Comparison of ENCODE assay signal across 29 mouse cellular contexts in the genomic region with DNA sequence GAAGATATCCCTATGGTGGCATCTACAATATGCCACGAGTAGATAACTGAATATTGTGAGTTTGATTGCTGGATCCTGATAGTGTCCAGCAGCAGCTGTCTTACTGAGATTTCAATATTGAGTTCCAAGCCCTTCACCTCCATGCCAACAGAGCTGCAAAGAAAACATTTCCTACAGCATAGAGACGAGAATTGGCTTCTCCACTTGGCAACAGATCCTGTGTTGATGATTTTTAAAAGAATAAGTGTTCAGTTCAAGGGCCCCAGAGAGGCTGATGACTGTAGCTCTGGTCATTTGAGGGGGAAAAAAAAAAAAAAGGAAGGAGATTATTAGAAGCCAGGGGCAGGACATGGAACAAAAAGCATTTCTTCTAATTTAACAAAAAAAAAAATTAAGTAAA.
DNase-seq lines count a peak whose midpoint lies in the region; ATAC-seq and TF ChIP-seq lines count a peak whose summit lies in the region.
"Had no signal": no experiment of that assay in that cellular context is flagged by ENCODE, and none has a peak within 500 bp of the region (broad histone marks: within the 10 kb centered on the region; RNA-seq: fewer than 3 reads in every experiment).

No protein-coding gene starts in this region.

- no peak for TF ChIP-seq CTCF in hindbrain, postnatal 0 days (IDR thresholded peaks at IDR 0.05; ENCODE audit: low read depth)
- no peak for TF ChIP-seq CTCF in brain, embryonic 14.5 days (IDR thresholded peaks at IDR 0.05; ENCODE audit: borderline replicate concordance, extremely low read depth, insufficient read depth, insufficient read length)
- no peak for TF ChIP-seq CTCF in kidney, adult 2 months (conservative IDR thresholded peaks at IDR 0.05; ENCODE audit: insufficient read depth, insufficient read length, low read depth, low read length)

- H3K9ac ChIP-seq in hindbrain, postnatal 0 days (replicated peaks; ENCODE audit: low read length), result no peak overlapping the region
- no peak overlapping the region for H3K9ac ChIP-seq in hindbrain, embryonic 11.5 days (ENCODE audit: low read depth, low read length)
- no peak overlapping the region for H3K9ac ChIP-seq in forebrain, embryonic 16.5 days (replicated peaks; ENCODE audit: low read depth, low read length)
- H3K9ac ChIP-seq: heart, embryonic 15.5 days; hindbrain, embryonic 15.5 days; intestine, embryonic 15.5 days; limb, embryonic 15.5 days; liver, embryonic 13.5 days; neural tube, embryonic 13.5 days had no signal

- no peaks in the 10 kb centered on the region for H3K27me3 ChIP-seq in hindbrain, postnatal 0 days (ENCODE audit: insufficient read depth, low read length)
- no peaks in the 10 kb centered on the region for H3K27me3 ChIP-seq in hindbrain, embryonic 11.5 days (ENCODE audit: control insufficient read depth, insufficient read depth, low read length)
- H3K27me3 ChIP-seq in forebrain, embryonic 16.5 days (replicated peaks; ENCODE audit: control insufficient read depth, insufficient read depth, low read length), result no peaks in the 10 kb centered on the region
- no peaks in the 10 kb centered on the region for H3K27me3 ChIP-seq in kidney, adult 2 months (replicated peaks; ENCODE audit: control insufficient read depth, insufficient read depth, low read length)
- H3K27me3 ChIP-seq: heart, embryonic 15.5 days; hindbrain, embryonic 15.5 days; intestine, embryonic 15.5 days; limb, embryonic 15.5 days; liver, embryonic 13.5 days; neural tube, embryonic 13.5 days; Patski had no signal

- H3K4me3 ChIP-seq in hindbrain, postnatal 0 days (ENCODE audit: low read length), result no peak overlapping the region
- no peak overlapping the region for H3K4me3 ChIP-seq in hindbrain, embryonic 11.5 days (ENCODE audit: low read depth, low read length)
- H3K4me3 ChIP-seq in forebrain, embryonic 16.5 days (replicated peaks; ENCODE audit: low read length), result no peak overlapping the region
- no peak overlapping the region for H3K4me3 ChIP-seq in kidney, adult 2 months (ENCODE audit: insufficient read depth, low read depth, low read length)
- H3K4me3 ChIP-seq: erythroblast, embryonic 14.5 days; heart, embryonic 10.5 days; heart, embryonic 15.5 days; hindbrain, embryonic 15.5 days; intestine, embryonic 15.5 days; limb, embryonic 10.5 days; limb, embryonic 15.5 days; liver, embryonic 13.5 days; neural tube, embryonic 13.5 days had no signal

- peak; percentile 24 to 28 for DNase-seq in cerebellum, postnatal 10 days
- peak; percentile 52 for DNase-seq in hindbrain, postnatal 0 days (ENCODE audit: low spot score)
- no peak for DNase-seq in hindbrain, embryonic 11.5 days (ENCODE audit: low spot score)
- peak; percentile 82 for DNase-seq in brain, embryonic 14.5 days (ENCODE audit: low read depth)
- DNase-seq in kidney, adult 2 months, result no peak
- DNase-seq: adrenal gland, postnatal 25 days; cerebellum, adult 8-10 months; gastrocnemius, postnatal 25 days; heart, adult 11 months; kidney, adult 8-10 months; kidney, postnatal 4 days; liver, embryonic 13.5 days; lung, adult 18-20 months; right cerebral cortex, postnatal 4 days; thymus, adult 2 months; thymus, postnatal 36 days had no signal

- no peak for TF ChIP-seq POLR2A in brain, embryonic 14.5 days (IDR thresholded peaks at IDR 0.05; ENCODE audit: borderline replicate concordance, extremely low read depth, insufficient read depth, insufficient read length, poor library complexity, severe bottlenecking)
- no peak for TF ChIP-seq POLR2A in kidney, adult 2 months (IDR thresholded peaks at IDR 0.05; ENCODE audit: low read depth, low read length)

- no peak for ATAC-seq in cerebellum, adult (ENCODE audit: insufficient number of reproducible peaks, low FRiP score, low TSS enrichment)
- ATAC-seq in hindbrain, postnatal 0 days, result peak; percentile 84
- no peak for ATAC-seq in hindbrain, embryonic 11.5 days (ENCODE audit: low FRiP score)
- ATAC-seq in forebrain, embryonic 16.5 days, result peak; percentile 72
- ATAC-seq: intestine, embryonic 15.5 days; lung, postnatal 0 days; Patski had no signal

- H3K27ac ChIP-seq in hindbrain, postnatal 0 days, result no peak overlapping the region
- no peak overlapping the region for H3K27ac ChIP-seq in hindbrain, embryonic 11.5 days (ENCODE audit: low read depth, low read length)
- H3K27ac ChIP-seq in forebrain, embryonic 16.5 days (ENCODE audit: low read length), result no peak overlapping the region
- H3K27ac ChIP-seq in kidney, adult 2 months (ENCODE audit: insufficient read depth, low read depth, low read length), result no peak overlapping the region
- H3K27ac ChIP-seq: heart, embryonic 10.5 days; heart, embryonic 15.5 days; hindbrain, embryonic 15.5 days; intestine, embryonic 15.5 days; kidney, postnatal 0 days; limb, embryonic 10.5 days; limb, embryonic 15.5 days; liver, embryonic 13.5 days; neural tube, embryonic 13.5 days had no signal

- H3K4me2 ChIP-seq in hindbrain, postnatal 0 days (ENCODE audit: low read depth, low read length), result no peak overlapping the region
- H3K4me2 ChIP-seq in hindbrain, embryonic 11.5 days (replicated peaks; ENCODE audit: low read depth, low read length), result no peak overlapping the region
- no peak overlapping the region for H3K4me2 ChIP-seq in forebrain, embryonic 16.5 days (ENCODE audit: low read length)
- H3K4me2 ChIP-seq: heart, embryonic 15.5 days; hindbrain, embryonic 15.5 days; intestine, embryonic 15.5 days; limb, embryonic 15.5 days; liver, embryonic 13.5 days; neural tube, embryonic 13.5 days had no signal

- 36% methylated on average over 2 of the region's 2 CpGs for WGBS in hindbrain, postnatal 0 days
- 76% methylated on average over 2 of the region's 2 CpGs for WGBS in hindbrain, embryonic 11.5 days
- 29% methylated on average over 2 of the region's 2 CpGs for WGBS in forebrain, embryonic 16.5 days
- WGBS in kidney, adult 2 months, result 68% methylated on average over 2 of the region's 2 CpGs

- no peaks in the 10 kb centered on the region for H3K9me3 ChIP-seq in hindbrain, postnatal 0 days (ENCODE audit: low read length)
- no peaks in the 10 kb centered on the region for H3K9me3 ChIP-seq in hindbrain, embryonic 11.5 days (ENCODE audit: control insufficient read depth, low read length)
- H3K9me3 ChIP-seq in forebrain, embryonic 16.5 days (ENCODE audit: control insufficient read depth, low read length), result no peaks in the 10 kb centered on the region
- H3K9me3 ChIP-seq: heart, embryonic 10.5 days; heart, embryonic 15.5 days; hindbrain, embryonic 15.5 days; intestine, embryonic 15.5 days; limb, embryonic 10.5 days; limb, embryonic 15.5 days; liver, embryonic 13.5 days; neural tube, embryonic 13.5 days had no signal

- H3K36me3 ChIP-seq in hindbrain, postnatal 0 days (ENCODE audit: insufficient read depth, low read length), result no peaks in the 10 kb centered on the region
- H3K36me3 ChIP-seq in hindbrain, embryonic 11.5 days (ENCODE audit: control insufficient read depth, insufficient read depth, low read length), result no peaks in the 10 kb centered on the region
- no peaks in the 10 kb centered on the region for H3K36me3 ChIP-seq in forebrain, embryonic 16.5 days (ENCODE audit: control insufficient read depth, insufficient read depth)
- no peaks in the 10 kb centered on the region for H3K36me3 ChIP-seq in kidney, adult 2 months (ENCODE audit: control insufficient read depth, insufficient read depth, low read length)
- H3K36me3 ChIP-seq: heart, embryonic 10.5 days; heart, embryonic 15.5 days; hindbrain, embryonic 15.5 days; intestine, embryonic 15.5 days; limb, embryonic 10.5 days; limb, embryonic 15.5 days; liver, embryonic 13.5 days; neural tube, embryonic 13.5 days had no signal

- H3K4me1 ChIP-seq in hindbrain, postnatal 0 days (ENCODE audit: insufficient read depth, low read length), result no peaks in the 10 kb centered on the region
- H3K4me1 ChIP-seq in hindbrain, embryonic 11.5 days (replicated peaks; ENCODE audit: control insufficient read depth, insufficient read depth, low read length), result no peaks in the 10 kb centered on the region
- H3K4me1 ChIP-seq in forebrain, embryonic 16.5 days (replicated peaks; ENCODE audit: control insufficient read depth, insufficient read depth, low read length), result peaks cover 2% of the 10 kb centered on the region; the same call in 1 of the 2 replicates
- H3K4me1 ChIP-seq in kidney, adult 2 months (ENCODE audit: control insufficient read depth, insufficient read depth, low read length), result no peaks in the 10 kb centered on the region
- H3K4me1 ChIP-seq: heart, embryonic 10.5 days; hindbrain, embryonic 15.5 days; intestine, embryonic 15.5 days; limb, embryonic 10.5 days; limb, embryonic 15.5 days; liver, embryonic 13.5 days had no signal

Comparison
In these comparisons a context has a peak if more than half of its experiments do, and no peak if none do; other contexts are left out.
1. DNase-seq: peak in cerebellum, postnatal 10 days (2 of 2), hindbrain, postnatal 0 days (single experiment) and brain, embryonic 14.5 days (single experiment); none in hindbrain, embryonic 11.5 days (single experiment) and kidney, adult 2 months (single experiment).
2. ATAC-seq: peak in hindbrain, postnatal 0 days (single experiment) and forebrain, embryonic 16.5 days (single experiment); none in cerebellum, adult (single experiment) and hindbrain, embryonic 11.5 days (single experiment).